Mouse (Mus musculus) liver, adult 2 months (tissue): Measurements from ENCODE around the gene Ttll8.

Experiments used
- CTCF ChIP-seq: fragments of 200-500 bp; IDR thresholded peaks from 2 replicates; pipeline ENCODE4 v1.5.1; 2011; ENCODE audit warnings: low read depth, low read length, control low read depth
- POLR2A ChIP-seq: fragments of 200-500 bp; IDR thresholded peaks from 2 replicates; pipeline ENCODE4 v1.6.1; 2011; ENCODE audit warnings: low read length, control low read depth; ENCODE audit not compliant: insufficient read depth; ENCODE audit errors: extremely low read depth

GRCm38 (mm10) chr15:88841160-88841559 is 113.1 kb downstream of the Ttll8 start:
- no peak for TF ChIP-seq CTCF
- no peak for TF ChIP-seq POLR2A
